Mouse (Mus musculus) embryonic facial prominence, embryonic 14.5 days (tissue): ENCODE measurements around the gene Diablo. TPM values are rescaled to one million over a fixed set of nuclear protein-coding genes. Genes with fewer than 3 reads are reported as not detected.

Experiments used
- ATAC-seq: fragments of 200-750 bp; cut with Nextera tagmentation; 2 replicates; pipeline ENCODE4 v1.8.0; 2017; ENCODE audit warnings: low read depth, moderate number of reproducible peaks, moderate TSS enrichment
- DNase-seq: peaks from one replicate; pipeline ENCODE4 v3.0.0-alpha.2; 2015; ENCODE audit warnings: low spot score
- H3K27ac ChIP-seq: fragments of 300-500 bp; sonication (generic); replicated peaks from 2 replicates; pipeline ENCODE4 v1.5.1; 2014; ENCODE audit warnings: low read depth, mild to moderate bottlenecking, low read length, moderate library complexity
- H3K27me3 ChIP-seq: fragments of 300-500 bp; sonication (generic); replicated peaks from 2 replicates; pipeline ENCODE4 v1.6.1; 2014; ENCODE audit warnings: low read length; ENCODE audit not compliant: control insufficient read depth, insufficient read depth
- H3K36me3 ChIP-seq: fragments of 300-500 bp; sonication (generic); 2 replicates; pipeline ENCODE4 v1.6.1; 2014; ENCODE audit warnings: low read length, mixed read lengths; ENCODE audit not compliant: control insufficient read depth, insufficient read depth
- H3K4me1 ChIP-seq: fragments of 300-500 bp; sonication (generic); 2 replicates; pipeline ENCODE4 v1.6.1; 2014; ENCODE audit warnings: antibody characterized with exemption, low read length; ENCODE audit not compliant: control insufficient read depth, insufficient read depth
- H3K4me2 ChIP-seq: fragments of 300-500 bp; sonication (generic); 2 replicates; pipeline ENCODE4 v1.6.1; 2014; ENCODE audit warnings: low read depth, mild to moderate bottlenecking, low read length, moderate library complexity, mixed read lengths
- H3K4me3 ChIP-seq: fragments of 300-500 bp; sonication (generic); 2 replicates; pipeline ENCODE4 v1.5.1; 2014; ENCODE audit warnings: low read depth, mild to moderate bottlenecking, low read length
- H3K9ac ChIP-seq: fragments of 300-500 bp; sonication (generic); 2 replicates; pipeline ENCODE4 v1.6.1; 2014; ENCODE audit warnings: low read depth, mild to moderate bottlenecking, low read length, moderate library complexity, mixed read lengths
- H3K9me3 ChIP-seq: fragments of 300-500 bp; sonication (generic); 2 replicates; pipeline ENCODE4 v1.6.1; 2016; ENCODE audit warnings: low read length; ENCODE audit not compliant: control insufficient read depth
- WGBS: fragments of 180-500 bp; shearing (Covaris S2); extraction: QIAGEN DNeasy Blood & Tissue Kit; methylation state at CpG from one replicate; pipeline ENCODE4 v1.1.7; 2014; 5-methylcytosine and 5-hydroxymethylcytosine counted together
- microRNA-seq: library from miRNA; unstranded; fragments of <30 nt; microRNA quantifications from one replicate; pipeline ENCODE4, GENCODE M21; 2016; ENCODE audit warnings: borderline number of aligned reads
- polyA plus RNA-seq: library from polyadenylated mRNA; unstranded; fragments of >200 nt; fragmentation: Nextera tagmentation; extraction: Ambion mirVana; gene quantifications from 2 replicates; pipeline ENCODE4 v1.2.1, GENCODE M21; 2014

The Diablo gene
- polyA plus RNA-seq, 1 experiment from 2014 or later, result 106 TPM

DNA sequence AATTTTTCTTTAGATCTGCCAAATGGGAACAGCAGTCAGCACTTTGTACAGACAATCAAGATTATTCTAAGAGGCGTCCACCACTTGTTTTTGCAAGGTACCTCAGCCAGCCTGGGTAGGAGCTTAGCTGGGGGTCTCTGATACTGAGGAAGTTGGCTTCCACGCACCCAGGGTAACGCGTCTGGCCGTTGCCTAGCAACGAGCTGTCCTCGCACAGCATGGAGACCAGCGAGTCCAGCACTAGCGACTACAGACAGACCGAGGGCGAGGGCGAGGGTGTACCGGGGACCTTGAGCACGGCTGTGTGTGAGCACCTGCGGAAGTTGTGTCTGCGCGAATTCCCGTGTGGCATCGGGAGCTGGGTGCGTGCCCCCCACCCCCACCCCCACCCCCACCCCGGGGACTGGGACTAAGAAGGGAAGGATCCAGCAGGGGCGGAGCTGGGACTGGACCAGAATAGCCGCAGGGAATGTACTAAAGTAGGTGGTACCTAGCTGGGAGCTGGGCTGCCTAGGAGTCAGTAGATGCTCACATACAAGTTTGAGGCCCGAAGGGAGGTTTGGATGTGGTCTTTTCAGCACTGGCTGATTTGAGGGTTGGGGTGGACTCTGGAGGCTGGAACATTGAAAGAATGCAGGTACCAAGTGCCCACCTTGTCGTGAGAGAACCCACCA, 34.7 kb downstream of the Diablo start, which contains the start of the genes Lrrc43 and Il31:
Gene Lrrc43 (plus strand): TSS at position 194 of the 674 bp plus-strand sequence.
Gene Il31 (minus strand): TSS at position 378 of the 674 bp plus-strand sequence.
- Histone ChIP-seq H3K4me1 (no peaks in the 10 kb centered on the region; the same call in 1 of the 2 replicates), H3K4me3 (no peak within 1 kb of the TSS), H3K9ac (no peak within 1 kb of the TSS), H3K4me2 (peak within 1 kb of the TSS; percentile 47), H3K27me3 (no peaks in the 10 kb centered on the region), H3K9me3 (no peaks in the 10 kb centered on the region), H3K27ac (no peak within 1 kb of the TSS), H3K36me3 (no peaks in the 10 kb centered on the region)
- 0 out of 2 replicates have a peak, but pooled peaks have one; percentile 55 for ATAC-seq
- peak; percentile 67 for DNase-seq
- WGBS, result 10% methylated on average over 25 of the region's 25 CpGs

DNA sequence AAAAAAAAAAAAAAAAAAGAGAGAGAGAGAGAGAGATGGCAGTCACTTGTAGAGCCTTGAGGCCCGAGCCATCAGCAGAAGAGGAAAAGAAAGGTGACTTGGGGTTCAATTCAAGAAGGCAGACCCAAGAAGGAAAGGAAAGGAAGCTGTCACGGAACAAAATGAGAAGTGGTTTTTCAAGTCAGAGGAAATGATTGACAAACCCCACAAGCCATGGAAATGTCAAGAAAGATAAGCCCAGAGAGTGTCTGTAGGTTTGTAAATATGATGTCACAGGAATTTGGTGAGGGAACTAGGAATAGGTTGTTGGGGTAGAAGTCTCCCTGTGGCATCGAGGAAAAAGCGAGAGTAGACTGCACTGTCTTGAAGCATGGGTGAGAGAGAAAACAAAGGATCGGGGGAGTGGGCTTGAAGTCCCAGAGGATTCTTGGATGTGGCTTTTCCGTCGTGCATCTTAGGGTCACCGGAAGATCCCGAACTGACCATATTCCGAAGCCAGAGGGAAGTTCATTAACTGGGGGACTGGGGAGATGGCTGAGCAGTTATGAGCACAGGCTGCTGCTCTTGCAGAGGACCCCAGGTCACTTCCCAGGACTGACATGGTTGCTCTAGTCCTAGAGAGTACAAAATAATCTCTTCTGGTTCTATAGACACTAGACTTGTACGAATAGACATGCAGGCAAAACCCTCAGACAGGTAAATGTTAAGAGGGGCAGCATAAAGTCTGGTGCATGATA, 36.1 kb downstream of the Diablo start:
- no peak for ATAC-seq
- Histone ChIP-seq H3K9me3 (no peaks in the 10 kb centered on the region), H3K36me3 (no peaks in the 10 kb centered on the region), H3K9ac (no peak overlapping the region), H3K4me1 (no peaks in the 10 kb centered on the region; the same call in 1 of the 2 replicates), H3K4me2 (no peak overlapping the region), H3K4me3 (no peak overlapping the region), H3K27ac (no peak overlapping the region), H3K27me3 (no peaks in the 10 kb centered on the region)
- DNase-seq, result no peak
- WGBS, result 82% methylated on average over 11 of the region's 11 CpGs

DNA sequence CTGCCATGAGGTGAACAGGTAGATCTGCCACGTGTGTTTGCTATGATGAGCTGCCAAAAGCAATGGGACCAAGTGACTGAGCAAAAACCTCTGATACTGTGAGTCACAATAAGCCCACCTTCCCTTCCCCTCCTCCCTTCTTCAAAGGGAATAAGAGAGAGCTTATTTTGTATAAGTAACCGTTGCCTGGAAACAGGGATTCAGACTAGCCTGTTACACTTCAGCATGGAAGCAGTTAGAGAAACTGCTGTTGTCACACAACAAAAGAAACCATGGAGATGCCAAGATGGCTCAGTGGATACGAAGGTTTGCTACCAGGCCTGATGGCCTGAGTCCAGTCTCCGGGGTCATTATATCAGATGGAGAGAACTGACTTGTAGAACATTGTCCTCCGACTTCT, 50.2 kb downstream of the Diablo start:
- ATAC-seq, result no peak
- WGBS, result 80% methylated on average over 5 of the region's 5 CpGs

DNA sequence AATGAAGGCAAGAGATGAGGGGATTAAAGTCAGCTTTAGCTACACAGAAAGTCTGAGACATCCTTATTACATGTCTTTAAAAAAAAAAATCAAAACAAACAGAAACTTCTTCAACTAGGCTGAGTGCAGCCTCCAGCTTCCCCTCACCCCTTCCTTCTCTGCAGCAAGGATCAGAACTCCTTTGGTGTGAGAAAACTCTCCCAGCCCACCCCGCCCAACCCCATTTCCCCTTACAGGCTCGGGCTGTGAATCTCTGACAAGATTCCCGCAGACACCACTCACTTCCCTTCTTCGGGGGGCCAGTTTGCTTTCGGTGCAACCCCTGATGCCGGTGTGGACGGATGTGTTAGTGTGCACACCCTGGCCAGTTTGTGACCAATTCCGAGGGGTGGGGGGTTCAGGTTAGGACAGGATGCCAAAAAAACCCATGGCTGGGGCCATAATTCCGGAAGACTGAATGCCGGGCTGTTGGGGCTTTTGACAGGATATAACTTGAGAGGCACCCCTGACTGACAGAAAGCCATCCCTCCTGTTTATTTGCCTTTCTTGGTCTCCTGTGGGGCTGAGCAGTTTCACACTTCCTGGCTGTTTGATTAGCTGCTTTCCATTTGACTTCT, 53.1 kb downstream of the Diablo start:
- H3K9ac ChIP-seq, result no peak overlapping the region
- H3K4me2 ChIP-seq, result peak overlapping the region; percentile 32; the same call in 1 of the 2 replicates
- DNase-seq (no peak), ATAC-seq (no peak)
- no peak overlapping the region for H3K4me3 ChIP-seq
- no peaks in the 10 kb centered on the region for H3K27me3 ChIP-seq
- no peaks in the 10 kb centered on the region for H3K36me3 ChIP-seq
- no peaks in the 10 kb centered on the region for H3K4me1 ChIP-seq
- 39% methylated on average over 10 of the region's 10 CpGs for WGBS
- H3K27ac ChIP-seq, result no peak overlapping the region; the same call in 1 of the 2 replicates
- no peaks in the 10 kb centered on the region for H3K9me3 ChIP-seq

More for the DNA sequence above, 50.2 kb downstream of the Diablo start:
- Histone ChIP-seq H3K4me1 (no peaks in the 10 kb centered on the region), H3K27me3 (no peaks in the 10 kb centered on the region), H3K9me3 (no peaks in the 10 kb centered on the region), H3K36me3 (no peaks in the 10 kb centered on the region), H3K27ac (no peak overlapping the region), H3K4me2 (no peak overlapping the region), H3K4me3 (no peak overlapping the region), H3K9ac (no peak overlapping the region)
- no peak for DNase-seq

DNA sequence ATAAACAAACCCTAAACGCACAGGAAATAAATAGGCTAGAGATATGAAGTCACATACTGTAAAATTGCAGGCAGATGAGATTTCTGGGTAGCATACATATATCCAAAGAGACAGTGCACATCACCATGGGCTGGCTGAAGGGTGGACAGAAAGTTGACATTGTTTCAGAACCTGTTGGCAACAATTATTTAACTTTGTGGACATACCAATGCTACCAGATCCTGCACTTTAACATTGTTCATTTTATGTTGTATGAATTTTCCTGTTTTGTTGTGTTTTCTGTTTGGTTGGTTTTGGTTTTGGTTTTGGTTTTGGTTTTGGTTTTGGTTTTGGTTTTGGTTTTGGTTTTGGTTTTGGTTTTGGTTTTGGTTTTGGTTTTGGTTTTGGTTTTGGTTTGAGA, 59.3 kb downstream of the Diablo start:
- H3K4me2 ChIP-seq, result no peak overlapping the region
- H3K9ac ChIP-seq, result no peak overlapping the region
- DNase-seq (no peak), ATAC-seq (no peak)
- no peaks in the 10 kb centered on the region for H3K36me3 ChIP-seq
- H3K4me3 ChIP-seq, result no peak overlapping the region
- H3K4me1 ChIP-seq, result no peaks in the 10 kb centered on the region
- no peaks in the 10 kb centered on the region for H3K27me3 ChIP-seq
- no peaks in the 10 kb centered on the region for H3K9me3 ChIP-seq
- WGBS, result 88% methylated on average over 1 of the region's 1 CpGs
- H3K27ac ChIP-seq, result no peak overlapping the region

DNA sequence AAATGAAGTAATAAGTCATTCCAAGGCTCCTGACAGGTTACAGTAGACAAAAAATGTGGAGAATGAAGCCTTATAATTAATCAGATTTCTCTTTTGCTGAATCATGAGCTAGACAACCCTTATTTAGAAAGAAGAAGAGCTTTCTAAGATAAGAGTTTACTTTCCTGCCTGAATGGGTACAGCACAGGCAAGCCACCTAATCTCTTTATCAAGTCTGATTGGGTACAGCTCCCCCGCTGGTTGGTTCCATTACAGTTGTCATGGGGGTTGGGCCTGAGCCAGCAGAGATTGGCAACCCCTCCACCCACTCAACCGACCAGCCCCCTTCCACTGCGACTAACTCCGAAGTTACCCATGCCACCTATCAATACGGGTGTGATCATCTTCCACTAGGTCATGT, 62.6 kb downstream of the Diablo start:
- WGBS, result 56% methylated on average over 5 of the region's 5 CpGs
- H3K9me3 ChIP-seq, result no peaks in the 10 kb centered on the region
- H3K9ac ChIP-seq, result no peak overlapping the region
- no peak overlapping the region for H3K27ac ChIP-seq
- no peak for DNase-seq
- peaks cover 9% of the 10 kb centered on the region for H3K36me3 ChIP-seq
- H3K4me1 ChIP-seq, result no peaks in the 10 kb centered on the region
- no peaks in the 10 kb centered on the region for H3K27me3 ChIP-seq
- H3K4me2 ChIP-seq, result no peak overlapping the region
- no peak for ATAC-seq
- no peak overlapping the region for H3K4me3 ChIP-seq

Small RNAs within 50 kb of the gene (microRNA-seq; reads per million reads assigned to microRNA genes)
- 0.83 reads per million for gene Mir7647

Other genes starting within 250 kb of the Diablo start
- gene Bcl7a, start 180.3 kb downstream of the Diablo start, polyA plus RNA-seq, result 19.1 and 19.7 TPM in 2 replicates
- 17.7 and 18.8 TPM in 2 replicates for gene Mlxip, start 129.4 kb downstream of the Diablo start, polyA plus RNA-seq
- 0.20 and 0.61 TPM in 2 replicates for gene Lrrc43, start 34.9 kb downstream of the Diablo start, polyA plus RNA-seq
- not detected in 2 replicates for gene Il31, start 34.7 kb downstream of the Diablo start, polyA plus RNA-seq
- 0.45 and 0.86 TPM in 2 replicates for gene B3gnt4, start 13.7 kb downstream of the Diablo start, polyA plus RNA-seq
- 4.5 and 6.0 TPM in 2 replicates for gene Gm49027, start 1.3 kb upstream of the Diablo start, polyA plus RNA-seq
- gene Vps33a, start 48.9 kb upstream of the Diablo start, polyA plus RNA-seq, result 23.8 and 30.2 TPM in 2 replicates
- 31.1 and 33.4 TPM in 2 replicates for gene Clip1, start 160.4 kb upstream of the Diablo start, polyA plus RNA-seq
- gene Zcchc8, start 196.9 kb upstream of the Diablo start, polyA plus RNA-seq, result 64.8 and 68.3 TPM in 2 replicates
- 99.5 and 106 TPM in 2 replicates for gene Rsrc2, start 225.2 kb upstream of the Diablo start, polyA plus RNA-seq
- gene Kntc1, start 225.5 kb upstream of the Diablo start, polyA plus RNA-seq, result 24.1 and 26.0 TPM in 2 replicates